Mouse (Mus musculus) intestine, embryonic 15.5 days (tissue): Measurements from ENCODE around the gene Wnt3a. TPM values are rescaled to one million over a fixed set of nuclear protein-coding genes. Genes with fewer than 3 reads are reported as not detected.
"Not testable (repeated sequence)": the region's sequence is repeated elsewhere in the genome, so short reads cannot be mapped to it uniquely, and the experiment has no call there.

Source experiments
- ATAC-seq: fragments of 200-750 bp; cut with Nextera tagmentation; 2 replicates; pipeline ENCODE4 v1.8.0; 2017; ENCODE audit warnings: moderate TSS enrichment, moderate library complexity
- H3K27ac ChIP-seq: fragments of 300-500 bp; sonication (generic); 2 replicates; pipeline ENCODE4 v1.5.1; 2015; ENCODE audit warnings: mild to moderate bottlenecking, inconsistent platforms
- H3K27me3 ChIP-seq: fragments of 300-500 bp; sonication (generic); replicated peaks from 2 replicates; pipeline ENCODE4 v1.6.1; 2015; ENCODE audit warnings: inconsistent platforms
- H3K36me3 ChIP-seq: fragments of 300-500 bp; sonication (generic); 2 replicates; pipeline ENCODE4 v1.6.1; 2015; ENCODE audit warnings: inconsistent platforms
- H3K4me1 ChIP-seq: fragments of 300-500 bp; sonication (generic); replicated peaks from 2 replicates; pipeline ENCODE4 v1.6.1; 2015; ENCODE audit warnings: inconsistent platforms
- H3K4me2 ChIP-seq: fragments of 300-500 bp; sonication (generic); replicated peaks from 2 replicates; pipeline ENCODE4 v1.6.1; 2015; ENCODE audit warnings: mild to moderate bottlenecking, inconsistent platforms
- H3K4me3 ChIP-seq: fragments of 300-500 bp; sonication (generic); replicated peaks from 2 replicates; pipeline ENCODE4 v1.5.1; 2015; ENCODE audit warnings: inconsistent platforms
- H3K9ac ChIP-seq: fragments of 300-500 bp; sonication (generic); 2 replicates; pipeline ENCODE4 v1.6.1; 2015; ENCODE audit warnings: inconsistent platforms
- H3K9me3 ChIP-seq: fragments of 300-500 bp; sonication (generic); 2 replicates; pipeline ENCODE4 v1.6.1; 2016; ENCODE audit warnings: inconsistent platforms
- WGBS: fragments of 180-500 bp; shearing (Covaris S2); methylation state at CpG from one replicate; pipeline ENCODE4 v1.1.7; 2015; 5-methylcytosine and 5-hydroxymethylcytosine counted together
- polyA plus RNA-seq: library from polyadenylated mRNA; unstranded; fragments of >200 nt; fragmentation: Nextera tagmentation; extraction: Ambion mirVana; gene quantifications from 2 replicates; pipeline ENCODE4 v1.2.1, GENCODE M21; 2015

The Wnt3a gene
- polyA plus RNA-seq, 1 experiment from 2014 or later = not detected

DNA sequence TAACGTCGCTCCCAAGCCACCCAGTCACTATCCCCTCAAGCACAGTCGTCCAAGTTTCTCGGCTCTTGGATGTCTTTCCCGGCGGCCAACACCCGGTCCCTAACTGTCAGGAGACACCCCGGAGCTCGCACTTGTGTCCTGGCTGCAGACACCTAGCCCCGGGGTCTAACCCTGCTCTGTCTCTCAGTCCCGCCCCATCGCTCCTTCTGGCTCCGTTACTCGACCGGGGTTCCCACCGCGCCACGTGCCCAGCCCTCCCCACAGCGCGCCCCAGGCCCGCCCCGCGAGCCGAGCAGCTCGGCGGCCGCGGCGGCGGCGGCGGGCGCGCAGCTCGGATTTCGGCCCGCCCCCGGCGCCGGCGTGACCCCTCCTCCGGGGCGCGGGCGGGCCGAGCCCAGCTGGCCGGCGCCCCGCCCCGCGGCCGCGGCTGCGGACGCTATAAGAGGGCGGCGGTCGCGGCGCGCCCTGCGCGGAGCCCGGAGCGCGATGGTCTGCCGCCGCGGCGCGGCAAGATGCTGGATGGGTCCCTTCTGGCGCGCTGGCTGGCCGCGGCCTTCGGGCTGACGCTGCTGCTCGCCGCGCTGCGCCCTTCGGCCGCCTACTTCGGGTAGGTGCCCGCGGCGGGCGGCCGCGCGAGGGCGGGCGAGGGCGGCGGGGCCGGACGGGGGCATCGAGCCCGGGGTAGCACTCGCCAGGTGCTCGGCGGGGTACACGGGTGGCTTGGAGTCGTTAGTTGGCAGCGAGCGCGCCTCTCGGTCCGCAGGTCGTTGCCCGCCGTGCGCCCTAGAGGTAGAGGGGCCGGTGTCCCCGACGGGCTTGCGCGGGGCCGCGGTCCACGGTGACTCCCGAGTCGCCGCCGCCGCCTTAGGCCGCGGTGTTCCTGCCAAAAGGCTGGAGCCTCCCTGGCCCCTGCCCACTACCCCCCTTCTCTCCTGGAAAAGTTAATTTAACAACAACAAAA is 16.2 kb upstream of the Wnt3a start, which contains the start of gene Wnt9a:
Gene Wnt9a, plus strand, starts transcription at position 468 of the 961 bp plus-strand sequence.
- peaks cover 54% of the 10 kb centered on the region for H3K27me3 ChIP-seq
- ATAC-seq = peak; percentile 85
- peaks cover 34% of the 10 kb centered on the region for H3K4me1 ChIP-seq

DNA sequence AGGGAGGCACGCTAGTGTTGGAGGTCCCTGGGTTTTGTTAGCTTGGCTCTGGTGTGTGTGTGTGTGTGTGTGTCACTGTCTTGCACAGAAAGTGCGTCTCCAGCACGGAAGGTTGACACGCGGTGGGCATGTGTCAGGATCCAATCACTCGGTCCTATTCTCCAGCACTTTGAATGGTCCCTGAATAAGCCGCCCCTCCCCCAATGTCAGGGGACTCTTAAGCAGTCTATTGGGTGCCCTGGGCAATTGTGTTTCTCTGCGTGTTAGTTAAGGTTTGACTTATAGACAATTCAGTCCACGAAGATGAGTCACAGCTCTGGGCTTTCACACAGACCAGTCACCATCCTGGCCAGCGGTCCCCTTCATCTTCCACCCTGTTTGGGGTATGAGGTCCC is 15.3 kb upstream of the Wnt3a start:
- peaks cover 34% of the 10 kb centered on the region for H3K4me1 ChIP-seq
- no peak overlapping the region for H3K9ac ChIP-seq
- peak overlapping the region; percentile 97 for H3K4me2 ChIP-seq
- H3K36me3 ChIP-seq = no peaks in the 10 kb centered on the region
- H3K9me3 ChIP-seq = no peaks in the 10 kb centered on the region
- no peak for ATAC-seq
- 10% methylated on average over 10 of the region's 10 CpGs for WGBS
- H3K27me3 ChIP-seq = peaks cover 54% of the 10 kb centered on the region
- H3K4me3 ChIP-seq = no peak overlapping the region
- no peak overlapping the region for H3K27ac ChIP-seq

More for the DNA sequence above, 16.2 kb upstream of the Wnt3a start, which contains the start of gene Wnt9a:
- H3K4me3 ChIP-seq = peak within 1 kb of the TSS; percentile 71
- no peaks in the 10 kb centered on the region for H3K36me3 ChIP-seq
- 0 out of 2 replicates have a peak within 1 kb of the TSS, but pooled peaks have one; percentile 51 for H3K27ac ChIP-seq
- peak within 1 kb of the TSS; percentile 70 for H3K9ac ChIP-seq
- WGBS = under 1% methylated on average over 123 of the region's 128 CpGs
- no peaks in the 10 kb centered on the region for H3K9me3 ChIP-seq
- H3K4me2 ChIP-seq = peak within 1 kb of the TSS; percentile 97

DNA sequence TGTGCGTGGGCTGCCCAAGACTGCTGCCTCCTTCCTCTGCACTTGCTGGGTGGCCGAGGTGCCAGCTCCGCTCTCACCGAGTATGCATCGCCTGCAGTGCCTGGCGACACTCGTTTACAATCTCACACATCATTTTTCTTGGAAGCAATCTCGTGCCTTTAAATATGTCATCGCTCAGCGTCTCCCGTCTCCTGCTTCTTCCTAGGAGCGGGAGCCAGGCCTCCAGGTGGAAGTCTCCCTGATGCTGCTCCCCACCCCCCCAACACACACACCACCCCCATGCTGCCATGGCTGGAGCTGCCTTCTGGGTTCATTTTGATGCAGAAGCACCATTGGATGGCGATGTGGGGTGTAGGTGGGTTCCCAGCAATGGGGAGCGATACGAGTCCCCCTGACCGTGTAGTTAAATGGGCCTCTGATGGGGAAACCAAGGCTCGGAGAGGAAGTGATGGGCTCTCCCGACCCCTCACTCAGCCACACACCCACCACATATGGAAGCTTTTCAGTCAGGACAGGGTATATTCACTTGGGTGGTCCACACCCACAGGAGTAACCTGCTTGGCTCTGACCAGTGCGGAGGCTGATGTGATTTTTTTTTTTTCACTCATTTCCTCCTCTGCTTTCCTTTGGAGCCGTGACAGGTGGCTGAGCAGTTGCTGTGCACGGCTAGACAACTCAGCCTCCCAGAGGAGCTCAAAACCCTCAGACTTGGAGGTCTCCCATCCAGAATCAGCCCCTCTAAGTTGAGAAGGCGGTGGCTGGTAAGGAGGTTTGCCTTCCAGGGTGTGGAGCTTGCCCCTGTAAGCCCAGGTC is 14.7 kb upstream of the Wnt3a start:
- Histone ChIP-seq H3K4me2 (0 out of 2 replicates have a peak overlapping the region, but pooled peaks have one; percentile 17), H3K27me3 (peaks cover 54% of the 10 kb centered on the region), H3K27ac (no peak overlapping the region), H3K9ac (no peak overlapping the region), H3K9me3 (no peaks in the 10 kb centered on the region), H3K4me3 (no peak overlapping the region), H3K36me3 (no peaks in the 10 kb centered on the region), H3K4me1 (peaks cover 34% of the 10 kb centered on the region)
- WGBS = 42% methylated on average over 22 of the region's 22 CpGs
- no peak for ATAC-seq

DNA sequence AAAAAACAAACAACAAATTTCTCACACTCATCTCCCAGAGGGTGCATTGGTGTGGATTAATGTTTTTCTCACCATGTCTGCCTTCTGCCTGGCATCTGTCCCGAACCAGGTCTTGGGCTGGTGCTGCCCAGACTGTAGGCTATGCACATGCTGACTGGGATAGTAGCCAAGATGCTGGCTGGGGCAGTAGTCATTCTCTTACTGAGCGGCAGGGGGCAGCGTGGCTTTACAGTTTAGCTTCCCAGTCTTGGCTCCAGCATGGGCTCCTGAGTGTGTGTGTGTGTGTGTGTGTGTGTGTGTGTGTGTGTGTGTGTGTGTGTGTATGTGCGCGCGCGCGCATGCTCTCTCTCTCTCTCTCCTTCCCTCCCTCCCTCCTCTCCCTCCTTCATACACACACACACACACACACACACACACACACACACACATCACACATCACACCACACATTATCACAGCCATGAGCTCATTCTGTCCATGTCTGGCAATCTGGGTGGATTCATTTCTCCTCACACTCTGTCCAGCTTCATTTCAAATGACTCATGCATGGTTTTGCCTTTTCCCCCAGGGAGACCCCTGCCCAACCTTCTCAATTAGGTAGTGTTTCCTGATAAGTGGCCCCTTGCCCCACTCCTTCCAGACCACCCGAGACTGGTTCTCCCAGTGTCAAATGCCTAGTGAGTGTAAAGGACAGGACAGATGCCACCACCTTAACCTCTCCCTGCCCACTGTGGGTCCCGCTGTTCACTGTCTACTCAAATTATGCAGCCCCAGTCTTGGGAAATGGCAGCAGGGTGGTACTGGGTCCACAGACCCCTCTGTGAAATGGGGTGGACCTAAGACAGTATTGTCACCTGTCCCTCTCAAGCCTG is 12.4 kb upstream of the Wnt3a start:
- H3K27me3 ChIP-seq = peaks cover 44% of the 10 kb centered on the region
- no peaks in the 10 kb centered on the region for H3K36me3 ChIP-seq
- H3K9me3 ChIP-seq = no peaks in the 10 kb centered on the region
- H3K4me2 ChIP-seq = no peak overlapping the region
- WGBS = 27% methylated on average over 5 of the region's 10 CpGs
- no peak for ATAC-seq
- H3K4me1 ChIP-seq = peaks cover 17% of the 10 kb centered on the region
- no peak overlapping the region for H3K9ac ChIP-seq
- H3K4me3 ChIP-seq = no peak overlapping the region
- H3K27ac ChIP-seq = no peak overlapping the region

DNA sequence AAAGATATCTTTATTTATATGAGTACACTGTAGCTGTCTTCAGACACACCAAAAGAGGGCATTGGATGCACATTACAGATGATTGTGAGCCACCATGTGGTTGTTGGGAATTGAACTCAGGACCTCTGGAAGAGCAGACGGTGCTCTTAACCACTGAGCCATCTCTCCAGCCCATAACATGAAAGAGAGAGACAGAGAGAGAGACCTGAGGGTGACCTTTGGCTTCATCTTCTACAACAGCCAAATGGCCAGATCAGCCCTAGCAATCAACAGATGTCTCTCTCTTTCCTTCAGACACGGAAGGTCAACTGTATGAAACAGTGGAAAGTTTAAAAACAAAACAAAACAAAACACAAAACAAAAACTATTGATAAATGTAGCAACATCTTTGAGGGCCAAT is 10.5 kb upstream of the Wnt3a start:
- H3K27me3 ChIP-seq = peaks cover 32% of the 10 kb centered on the region
- H3K9me3 ChIP-seq, H3K27ac ChIP-seq, H3K36me3 ChIP-seq, H3K4me2 ChIP-seq, ATAC-seq, H3K4me1 ChIP-seq, H3K9ac ChIP-seq, H3K4me3 ChIP-seq: not testable (repeated sequence)
- 63% methylated on average over 2 of the region's 2 CpGs for WGBS

DNA sequence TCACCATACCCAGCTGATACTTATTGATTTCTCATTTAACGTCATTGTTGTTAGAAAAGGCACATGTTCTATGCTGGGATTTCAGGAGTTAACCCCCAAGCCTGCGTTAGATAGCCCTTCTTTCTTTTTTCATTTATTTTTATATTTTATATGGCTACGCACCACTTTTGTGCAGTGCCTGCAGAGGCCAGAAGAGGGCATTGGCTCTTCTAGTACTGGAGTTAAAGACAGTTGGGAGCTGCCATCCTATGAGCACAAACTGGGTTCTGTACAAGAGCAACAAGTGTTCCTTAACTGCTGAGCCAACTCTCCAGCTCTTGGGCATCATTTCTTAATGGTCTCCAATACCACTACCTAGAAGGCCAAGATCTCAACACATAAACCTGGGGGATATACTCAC is 9.6 kb upstream of the Wnt3a start:
- H3K27me3 ChIP-seq = peaks cover 26% of the 10 kb centered on the region
- no peaks in the 10 kb centered on the region for H3K9me3 ChIP-seq
- 21% methylated on average over 3 of the region's 3 CpGs for WGBS
- no peaks in the 10 kb centered on the region for H3K4me1 ChIP-seq
- ATAC-seq = no peak
- no peaks in the 10 kb centered on the region for H3K36me3 ChIP-seq
- no peak overlapping the region for H3K4me2 ChIP-seq
- no peak overlapping the region for H3K4me3 ChIP-seq
- no peak overlapping the region for H3K27ac ChIP-seq
- no peak overlapping the region for H3K9ac ChIP-seq

DNA sequence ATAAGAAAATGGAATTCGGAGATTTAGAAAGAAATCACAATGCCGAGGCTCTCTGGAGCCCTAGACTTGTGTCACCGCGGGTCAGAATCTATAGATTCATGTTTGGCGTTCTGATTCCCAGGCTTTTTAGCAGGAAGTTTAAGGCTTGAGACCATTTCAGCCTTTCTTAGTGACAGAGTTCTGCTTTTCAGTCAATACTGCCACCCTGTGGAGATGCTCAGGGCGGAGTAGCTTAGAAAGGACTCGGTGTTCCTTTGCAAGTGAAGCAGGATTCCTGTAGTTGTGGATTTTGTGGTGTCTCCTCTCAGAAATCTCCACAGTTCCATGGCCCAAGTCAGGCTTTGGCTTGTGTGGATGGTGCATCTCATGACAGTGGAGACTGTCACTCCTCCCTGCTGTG is 7.4 kb upstream of the Wnt3a start:
- H3K4me1 ChIP-seq = no peaks in the 10 kb centered on the region
- no peak overlapping the region for H3K27ac ChIP-seq
- H3K36me3 ChIP-seq = no peaks in the 10 kb centered on the region
- H3K9ac ChIP-seq = no peak overlapping the region
- H3K4me2 ChIP-seq = no peak overlapping the region
- no peak for ATAC-seq
- H3K27me3 ChIP-seq = peaks cover 24% of the 10 kb centered on the region
- WGBS = 22% methylated on average over 7 of the region's 7 CpGs
- H3K4me3 ChIP-seq = no peak overlapping the region
- no peaks in the 10 kb centered on the region for H3K9me3 ChIP-seq

- H3K9me3 ChIP-seq = no peaks in the 10 kb centered on the region
- H3K4me1 ChIP-seq = peaks cover 11% of the 10 kb centered on the region
- no peak overlapping the region for H3K4me2 ChIP-seq
- peaks cover 62% of the 10 kb centered on the region for H3K27me3 ChIP-seq
- no peaks in the 10 kb centered on the region for H3K36me3 ChIP-seq
- H3K9ac ChIP-seq = no peak overlapping the region
- 18% methylated on average over 7 of the region's 7 CpGs for WGBS
- ATAC-seq = no peak
- no peak overlapping the region for H3K4me3 ChIP-seq
- H3K27ac ChIP-seq = no peak overlapping the region
These were observed 3.1 kb upstream of the Wnt3a start for GRCm38 (mm10) chr11:59293616-59294015.

- Histone ChIP-seq H3K4me1 (peaks cover 11% of the 10 kb centered on the region), H3K27me3 (peaks cover 89% of the 10 kb centered on the region), H3K4me3 (no peak overlapping the region), H3K36me3 (no peaks in the 10 kb centered on the region), H3K4me2 (peak overlapping the region; percentile 31), H3K9me3 (no peaks in the 10 kb centered on the region), H3K27ac (no peak overlapping the region), H3K9ac (no peak overlapping the region)
- under 1% methylated on average over 25 of the region's 25 CpGs for whole genome bisulfite sequencing
- no peak for ATAC-seq
These were observed 846 bp downstream of the Wnt3a start for GRCm38 (mm10) chr11:59289706-59290105.

- H3K9ac ChIP-seq = no peak overlapping the region
- H3K4me1 ChIP-seq = 0 out of 2 replicates have a peak, but pooled peaks cover 3% of the 10 kb centered on the region
- no peak overlapping the region for H3K4me3 ChIP-seq
- peaks cover 74% of the 10 kb centered on the region for H3K27me3 ChIP-seq
- ATAC-seq = no peak
- no peaks in the 10 kb centered on the region for H3K9me3 ChIP-seq
- H3K4me2 ChIP-seq = no peak overlapping the region
- no peak overlapping the region for H3K27ac ChIP-seq
- 30% methylated on average over 14 of the region's 14 CpGs for WGBS
- no peaks in the 10 kb centered on the region for H3K36me3 ChIP-seq
These were observed 6.4 kb downstream of the Wnt3a start for GRCm38 (mm10) chr11:59284146-59284545.

DNA sequence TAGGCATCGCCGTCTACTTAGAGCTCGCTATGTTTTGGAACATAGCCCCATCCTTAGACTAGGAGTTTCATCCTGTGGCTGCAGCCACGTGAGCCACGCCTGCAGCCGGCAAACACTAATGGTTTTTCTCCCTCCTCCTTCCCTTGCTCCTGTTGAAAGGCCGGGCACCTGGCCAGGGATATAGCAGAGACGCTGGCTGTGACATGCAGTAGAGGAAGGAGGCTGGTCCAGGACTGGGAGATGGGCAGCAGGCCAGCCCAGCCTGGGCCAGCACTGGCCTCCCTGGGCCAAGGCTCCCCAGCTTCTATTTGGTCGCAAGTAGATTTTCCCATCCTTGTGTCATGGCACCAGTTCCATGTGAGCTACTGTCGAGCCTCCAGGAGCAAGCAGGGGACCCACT is 7.6 kb downstream of the Wnt3a start:
- Histone ChIP-seq H3K4me3 (no peak overlapping the region), H3K4me1 (no peaks in the 10 kb centered on the region), H3K27me3 (peaks cover 65% of the 10 kb centered on the region), H3K4me2 (no peak overlapping the region), H3K27ac (no peak overlapping the region), H3K36me3 (no peaks in the 10 kb centered on the region), H3K9me3 (no peaks in the 10 kb centered on the region), H3K9ac (no peak overlapping the region)
- WGBS = 63% methylated on average over 10 of the region's 10 CpGs
- no peak for ATAC-seq
